In genomic region chr5:31087131-31087530, GRCm38 (mm10) we compare ENCODE assay signal across 31 mouse cellular contexts. TPM values are rescaled to one million over a fixed set of nuclear protein-coding genes. Genes with fewer than 3 reads are reported as not detected.
"Had no signal": no experiment of that assay in that cellular context is flagged by ENCODE, and none has a peak within 500 bp of the region (broad histone marks: within the 10 kb centered on the region; RNA-seq: fewer than 3 reads in every experiment).

No protein-coding gene starts in this region.

- H3K4me1 ChIP-seq: stomach, embryonic 15.5 days had no signal

- H3K4me3 ChIP-seq: layer of hippocampus, adult 2 months; limb, embryonic 10.5 days; limb, embryonic 13.5 days; liver, embryonic 12.5 days; liver, embryonic 15.5 days; lung, embryonic 15.5 days; neural tube, embryonic 12.5 days; neural tube, embryonic 15.5 days; stomach, embryonic 15.5 days had no signal

- H3K9me3 ChIP-seq: limb, embryonic 10.5 days; limb, embryonic 13.5 days; liver, embryonic 12.5 days; liver, embryonic 15.5 days; lung, embryonic 15.5 days; neural tube, embryonic 12.5 days; neural tube, embryonic 15.5 days; stomach, embryonic 15.5 days had no signal

- H3K9ac ChIP-seq: limb, embryonic 13.5 days; liver, embryonic 12.5 days; liver, embryonic 15.5 days; lung, embryonic 15.5 days; neural tube, embryonic 15.5 days; stomach, embryonic 15.5 days had no signal

- ATAC-seq: intestine, postnatal 0 days; liver, embryonic 12.5 days; midbrain, embryonic 16.5 days had no signal

- H3K4me2 ChIP-seq: limb, embryonic 13.5 days; liver, embryonic 12.5 days; liver, embryonic 15.5 days; lung, embryonic 15.5 days; neural tube, embryonic 12.5 days; neural tube, embryonic 15.5 days; stomach, embryonic 15.5 days had no signal

- DNase-seq: kidney, adult 2 months; kidney, postnatal 25 days; layer of hippocampus, adult 9-11 months; liver; lung, adult 18-20 months; lung, postnatal 14 days; lung, postnatal 4 days; right cerebral cortex, adult 18-20 months; right cerebral cortex, postnatal 14 days; right cerebral cortex, postnatal 4 days; thymus, adult 18-20 months; thymus, postnatal 36 days had no signal

- H3K36me3 ChIP-seq: limb, embryonic 10.5 days; limb, embryonic 13.5 days; liver, embryonic 12.5 days; liver, embryonic 15.5 days; lung, embryonic 15.5 days; neural tube, embryonic 12.5 days; neural tube, embryonic 15.5 days; stomach, embryonic 15.5 days had no signal

- H3K27ac ChIP-seq: kidney, postnatal 0 days; layer of hippocampus, adult 2 months; limb, embryonic 10.5 days; limb, embryonic 13.5 days; liver, embryonic 12.5 days; liver, embryonic 15.5 days; lung, embryonic 15.5 days; neural tube, embryonic 12.5 days; neural tube, embryonic 15.5 days; stomach, embryonic 15.5 days had no signal

RNA-seq across cellular contexts. Expression of gene Dnajc5g, which starts 19.0 kb away (rescaled TPM):
- total RNA-seq: layer of hippocampus, adult 2 months; layer of hippocampus, postnatal 25 days; left cerebral cortex, adult 18-20 months; left cerebral cortex, postnatal 25 days; megakaryocyte progenitor cell, adult 5-6 weeks; megakaryocyte-erythroid progenitor cell, adult 5-6 weeks had no signal
- polyA plus RNA-seq: intestine, postnatal 0 days; kidney, adult 2 months; kidney, embryonic 14.5 days; kidney, postnatal 0 days; large intestine, adult 2 months; limb, embryonic 10.5 days; limb, embryonic 13.5 days; liver, embryonic 12.5 days; liver, embryonic 15.5 days; lung, embryonic 15.5 days; midbrain, embryonic 16.5 days; neural tube, embryonic 12.5 days; neural tube, embryonic 15.5 days; stomach, embryonic 15.5 days had no signal

RNA-seq across cellular contexts. Expression of gene Slc30a3, which starts 20.9 kb away (rescaled TPM):
- total RNA-seq: megakaryocyte progenitor cell, adult 5-6 weeks; megakaryocyte-erythroid progenitor cell, adult 5-6 weeks had no signal

RNA-seq across cellular contexts. Expression of gene Trim54, which starts 29.4 kb away (rescaled TPM):
- total RNA-seq: layer of hippocampus, adult 2 months; layer of hippocampus, postnatal 25 days; megakaryocyte progenitor cell, adult 5-6 weeks; megakaryocyte-erythroid progenitor cell, adult 5-6 weeks had no signal
- polyA plus RNA-seq: intestine, postnatal 0 days; kidney, embryonic 14.5 days; kidney, postnatal 0 days; liver, embryonic 12.5 days; midbrain, embryonic 16.5 days; stomach, embryonic 15.5 days had no signal
